Mouse (Mus musculus) hindbrain, embryonic 14.5 days (tissue): ENCODE data around the gene Aldh8a1. TPM values are rescaled to one million over a fixed set of nuclear protein-coding genes. Genes with fewer than 3 reads are reported as not detected.

Source experiments
- ATAC-seq: fragments of 200-750 bp; cut with Nextera tagmentation; 2 replicates; pipeline ENCODE4 v1.8.0; 2017; ENCODE audit warnings: moderate number of reproducible peaks, mild to moderate bottlenecking, moderate TSS enrichment, moderate library complexity; ENCODE audit not compliant: low FRiP score
- DNase-seq: peaks from one replicate; pipeline ENCODE4 v3.0.0-alpha.2; 2015; ENCODE audit warnings: low spot score
- H3K27ac ChIP-seq: fragments of 300-500 bp; sonication (generic); 2 replicates; pipeline ENCODE4 v1.5.1; 2014; ENCODE audit warnings: mild to moderate bottlenecking, moderate library complexity
- H3K27me3 ChIP-seq: fragments of 300-500 bp; sonication (generic); 2 replicates; pipeline ENCODE4 v1.6.1; 2014; ENCODE audit warnings: mild to moderate bottlenecking, low read length, mixed read lengths; ENCODE audit not compliant: control insufficient read depth, insufficient read depth
- H3K36me3 ChIP-seq: fragments of 300-500 bp; sonication (generic); replicated peaks from 2 replicates; pipeline ENCODE4 v1.6.1; 2014; ENCODE audit not compliant: control insufficient read depth, insufficient read depth
- H3K4me1 ChIP-seq: fragments of 300-500 bp; sonication (generic); replicated peaks from 2 replicates; pipeline ENCODE4 v1.6.1; 2014; ENCODE audit warnings: antibody characterized with exemption, low read length, mixed read lengths; ENCODE audit not compliant: control insufficient read depth, insufficient read depth
- H3K4me2 ChIP-seq: fragments of 300-500 bp; sonication (generic); replicated peaks from 2 replicates; pipeline ENCODE4 v1.6.1; 2014; ENCODE audit warnings: mild to moderate bottlenecking, moderate library complexity
- H3K4me3 ChIP-seq: fragments of 300-500 bp; sonication (generic); replicated peaks from 2 replicates; pipeline ENCODE4 v1.5.1; 2014; ENCODE audit warnings: mild to moderate bottlenecking, low read length
- H3K9ac ChIP-seq: fragments of 300-500 bp; sonication (generic); 2 replicates; pipeline ENCODE4 v1.6.1; 2014
- H3K9me3 ChIP-seq: fragments of 300-500 bp; sonication (generic); 2 replicates; pipeline ENCODE4 v1.6.1; 2016; ENCODE audit warnings: low read length; ENCODE audit not compliant: control insufficient read depth
- WGBS: fragments of 180-500 bp; shearing (Covaris S2); extraction: QIAGEN DNeasy Blood & Tissue Kit; methylation state at CpG from one replicate; pipeline ENCODE4 v1.1.7; 2014; 5-methylcytosine and 5-hydroxymethylcytosine counted together
- polyA plus RNA-seq: library from polyadenylated mRNA; unstranded; fragments of >200 nt; fragmentation: Nextera tagmentation; extraction: Ambion mirVana; gene quantifications from 2 replicates; pipeline ENCODE4 v1.2.1, GENCODE M21; 2014

Gene Aldh8a1
- polyA plus RNA-seq: 0.09 TPM in 1 of 2 replicates, not detected in the other

- ATAC-seq: no peak
- DNase-seq: no peak
- no peak within 1 kb of the TSS for H3K27ac ChIP-seq
- WGBS: 87% methylated on average over 13 of the region's 13 CpGs
- no peaks in the 10 kb centered on the region for H3K4me1 ChIP-seq
- no peaks in the 10 kb centered on the region for H3K9me3 ChIP-seq
- no peaks in the 10 kb centered on the region for H3K36me3 ChIP-seq
- no peak within 1 kb of the TSS for H3K4me3 ChIP-seq
- no peak within 1 kb of the TSS for H3K9ac ChIP-seq
- H3K4me2 ChIP-seq: no peak within 1 kb of the TSS
- H3K27me3 ChIP-seq: no peaks in the 10 kb centered on the region
These were observed at the start of gene Aldh8a1 for GRCm38 (mm10) chr10:21376682-21377473. Aldh8a1 (plus strand) TSS chr10:21377291.

GRCm38 (mm10) chr10:21327605-21328135, 49.4 kb upstream of the Aldh8a1 start:
- 89% methylated on average over 7 of the region's 7 CpGs for WGBS
- H3K9ac ChIP-seq: no peak overlapping the region
- H3K27me3 ChIP-seq: no peaks in the 10 kb centered on the region
- 0 out of 2 replicates have a peak, but pooled peaks cover 7% of the 10 kb centered on the region for H3K36me3 ChIP-seq
- ATAC-seq (no peak), DNase-seq (no peak)
- H3K4me1 ChIP-seq: no peaks in the 10 kb centered on the region
- H3K9me3 ChIP-seq: no peaks in the 10 kb centered on the region
- H3K4me2 ChIP-seq: no peak overlapping the region
- no peak overlapping the region for H3K27ac ChIP-seq
- no peak overlapping the region for H3K4me3 ChIP-seq

GRCm38 (mm10) chr10:21334349-21335105, 42.6 kb upstream of the Aldh8a1 start:
- ATAC-seq: no peak
- WGBS: 85% methylated on average over 7 of the region's 7 CpGs
- H3K4me1 ChIP-seq: no peaks in the 10 kb centered on the region
- no peak for DNase-seq
- no peak overlapping the region for H3K4me3 ChIP-seq
- no peak overlapping the region for H3K27ac ChIP-seq
- no peak overlapping the region for H3K9ac ChIP-seq
- no peaks in the 10 kb centered on the region for H3K27me3 ChIP-seq
- H3K36me3 ChIP-seq: peaks cover 42% of the 10 kb centered on the region
- H3K4me2 ChIP-seq: no peak overlapping the region
- H3K9me3 ChIP-seq: peaks cover 4% of the 10 kb centered on the region; the same call in 1 of the 2 replicates

GRCm38 (mm10) chr10:21335534-21335933, 41.6 kb upstream of the Aldh8a1 start:
- no peak for DNase-seq
- H3K4me3 ChIP-seq: no peak overlapping the region
- H3K9me3 ChIP-seq: peaks cover 4% of the 10 kb centered on the region; the same call in 1 of the 2 replicates
- H3K36me3 ChIP-seq: peaks cover 45% of the 10 kb centered on the region
- no peaks in the 10 kb centered on the region for H3K27me3 ChIP-seq
- no peak for ATAC-seq
- H3K4me1 ChIP-seq: no peaks in the 10 kb centered on the region
- H3K9ac ChIP-seq: no peak overlapping the region
- 100% methylated on average over 5 of the region's 5 CpGs for WGBS
- no peak overlapping the region for H3K4me2 ChIP-seq
- no peak overlapping the region for H3K27ac ChIP-seq

DNA sequence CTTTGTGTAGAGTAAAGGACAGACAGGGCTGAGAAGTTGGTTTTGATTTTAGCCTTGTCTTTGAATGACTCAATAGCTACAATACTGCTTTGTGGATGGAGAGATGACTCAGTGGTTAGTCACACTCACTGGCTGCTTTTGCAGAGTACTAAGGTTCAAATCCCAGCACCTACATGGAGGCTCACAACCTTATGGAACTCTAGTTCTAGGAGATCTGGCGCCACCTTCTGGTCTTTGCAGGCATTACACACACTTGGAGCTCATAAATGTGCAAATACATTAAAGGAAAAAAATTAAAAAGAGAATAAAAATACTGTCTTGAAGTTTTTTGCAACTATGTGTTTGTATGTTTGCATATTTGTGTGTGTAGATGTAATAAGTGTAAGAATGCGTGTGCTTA, 39.9 kb upstream of the Aldh8a1 start:
- Histone ChIP-seq H3K27ac (no peak overlapping the region), H3K4me1 (no peaks in the 10 kb centered on the region), H3K27me3 (no peaks in the 10 kb centered on the region), H3K36me3 (peaks cover 51% of the 10 kb centered on the region), H3K9me3 (peaks cover 4% of the 10 kb centered on the region; the same call in 1 of the 2 replicates), H3K9ac (no peak overlapping the region), H3K4me2 (no peak overlapping the region), H3K4me3 (no peak overlapping the region)
- DNase-seq (no peak), ATAC-seq (no peak)
- 71% methylated on average over 2 of the region's 2 CpGs for WGBS

DNA sequence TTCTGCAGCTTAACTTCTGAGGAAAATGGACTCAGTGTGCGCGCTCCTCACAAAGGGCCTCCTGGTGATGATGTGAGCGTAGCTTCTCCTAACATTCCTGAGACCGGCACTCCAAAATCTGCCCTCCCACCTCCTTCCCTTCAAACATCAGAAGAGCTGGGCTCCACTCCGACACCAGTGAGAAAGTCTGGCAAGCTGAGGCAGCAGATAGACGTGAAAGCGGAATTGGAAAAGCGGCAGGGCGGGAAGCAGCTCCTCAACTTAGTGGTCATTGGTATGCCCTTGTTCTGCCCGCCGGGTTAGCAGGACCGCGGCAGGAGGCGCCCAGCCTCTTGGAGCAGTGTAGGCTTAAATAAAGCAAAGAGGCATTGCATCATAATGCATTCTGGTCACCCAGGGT, 35.4 kb upstream of the Aldh8a1 start:
- Histone ChIP-seq H3K4me2 (no peak overlapping the region), H3K27ac (no peak overlapping the region), H3K9me3 (peaks cover 4% of the 10 kb centered on the region; the same call in 1 of the 2 replicates), H3K9ac (no peak overlapping the region), H3K36me3 (peaks cover 61% of the 10 kb centered on the region), H3K27me3 (no peaks in the 10 kb centered on the region), H3K4me1 (no peaks in the 10 kb centered on the region), H3K4me3 (no peak overlapping the region)
- ATAC-seq: no peak
- no peak for DNase-seq
- WGBS: 79% methylated on average over 14 of the region's 14 CpGs

GRCm38 (mm10) chr10:21342331-21343005, 34.6 kb upstream of the Aldh8a1 start:
- H3K4me3 ChIP-seq: no peak overlapping the region
- H3K9me3 ChIP-seq: no peaks in the 10 kb centered on the region
- H3K4me1 ChIP-seq: no peaks in the 10 kb centered on the region
- H3K4me2 ChIP-seq: no peak overlapping the region
- ATAC-seq (no peak), DNase-seq (no peak)
- H3K9ac ChIP-seq: no peak overlapping the region
- H3K27me3 ChIP-seq: no peaks in the 10 kb centered on the region
- no peak overlapping the region for H3K27ac ChIP-seq
- peaks cover 62% of the 10 kb centered on the region for H3K36me3 ChIP-seq
- 90% methylated on average over 11 of the region's 11 CpGs for WGBS

DNA sequence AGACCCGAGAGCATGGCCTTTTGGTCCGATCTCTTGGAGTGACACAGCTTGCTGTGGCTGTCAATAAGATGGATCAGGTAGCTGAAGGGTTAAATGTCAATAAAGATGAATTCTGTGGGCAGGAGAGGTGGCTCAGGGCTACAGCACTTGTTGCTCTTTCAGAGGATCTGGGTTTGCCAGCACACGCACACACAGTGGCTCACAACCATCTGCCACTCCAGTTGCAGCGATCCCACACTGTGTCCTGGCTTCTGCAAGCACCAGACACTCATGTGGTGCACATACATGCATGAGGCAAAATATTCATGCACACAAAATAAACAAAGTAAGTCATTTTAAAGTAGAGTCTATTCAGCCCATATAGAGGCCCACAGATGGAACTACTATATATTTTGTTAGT, 29.8 kb upstream of the Aldh8a1 start:
- 89% methylated on average over 4 of the region's 4 CpGs for WGBS
- no peak for ATAC-seq
- Histone ChIP-seq H3K27ac (no peak overlapping the region), H3K9ac (no peak overlapping the region), H3K27me3 (no peaks in the 10 kb centered on the region), H3K4me3 (no peak overlapping the region), H3K36me3 (peaks cover 47% of the 10 kb centered on the region), H3K4me1 (no peaks in the 10 kb centered on the region), H3K9me3 (no peaks in the 10 kb centered on the region), H3K4me2 (no peak overlapping the region)
- DNase-seq: no peak

DNA sequence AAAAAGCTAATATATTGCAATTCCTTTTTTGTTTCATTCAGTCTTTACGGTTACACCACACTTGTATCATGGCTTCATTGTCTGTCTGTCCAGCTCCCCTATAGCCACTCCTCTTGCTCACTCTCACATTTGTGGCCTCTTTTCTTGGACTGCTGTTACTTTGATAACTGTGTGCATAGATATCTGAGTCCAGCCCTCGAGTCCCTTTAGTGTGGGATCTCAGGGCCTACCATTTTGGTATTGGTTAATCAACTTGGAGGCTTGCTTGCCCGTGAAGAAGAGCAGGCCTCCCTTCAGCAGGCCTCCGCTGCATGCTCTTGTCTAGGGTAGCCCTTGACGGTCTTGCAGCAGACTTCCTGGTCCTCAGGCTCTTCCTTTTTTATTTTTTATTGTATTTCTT, 27.6 kb upstream of the Aldh8a1 start:
- Histone ChIP-seq H3K4me3 (no peak overlapping the region), H3K4me1 (no peaks in the 10 kb centered on the region), H3K9ac (no peak overlapping the region), H3K9me3 (no peaks in the 10 kb centered on the region), H3K4me2 (no peak overlapping the region), H3K27ac (no peak overlapping the region), H3K36me3 (peaks cover 63% of the 10 kb centered on the region), H3K27me3 (no peaks in the 10 kb centered on the region)
- DNase-seq (no peak), ATAC-seq (no peak)
- 93% methylated on average over 5 of the region's 5 CpGs for WGBS
